Mouse (Mus musculus) G1E (cell line): Measurements from ENCODE around the gene Frat1. TPM values are rescaled to one million over a fixed set of nuclear protein-coding genes. Genes with fewer than 3 reads are reported as not detected.

Experiments
- ATAC-seq: 2 replicates; pipeline ENCODE4 v1.8.0; 2016; ENCODE audit warnings: mild to moderate bottlenecking; ENCODE audit not compliant: insufficient number of reproducible peaks, poor library complexity, low FRiP score, severe bottlenecking; ENCODE audit errors: extremely low read depth
- DNase-seq: peaks from one replicate; pipeline ENCODE4 v3.0.0; 2012; ENCODE audit warnings: low spot score
- H3K27me3 ChIP-seq: 2 replicates; pipeline ENCODE4 v1.6.1; 2012; ENCODE audit warnings: mild to moderate bottlenecking, low read length, inconsistent platforms; ENCODE audit not compliant: insufficient read depth
- H3K36me3 ChIP-seq: replicated peaks from 2 replicates; pipeline ENCODE3; 2012; ENCODE audit warnings: mild to moderate bottlenecking, inconsistent platforms
- H3K4me1 ChIP-seq: 2 replicates; pipeline ENCODE4 v1.6.1; 2012; ENCODE audit warnings: low read depth, low read length, inconsistent platforms, mixed read lengths; ENCODE audit not compliant: insufficient read depth
- H3K4me3 ChIP-seq: 2 replicates; pipeline ENCODE4 v1.5.1; 2012; ENCODE audit warnings: low read depth, mild to moderate bottlenecking, inconsistent platforms, low read length, moderate library complexity, mixed read lengths
- H3K9me3 ChIP-seq: replicated peaks from 2 replicates; pipeline ENCODE4 v1.6.1; 2012; ENCODE audit warnings: inconsistent platforms
- CTCF ChIP-seq: IDR thresholded peaks from 2 replicates; pipeline ENCODE4 v1.5.1; 2012; ENCODE audit warnings: low read depth, low read length, inconsistent platforms, mixed read lengths
- GATA1 ChIP-seq: IDR thresholded peaks from 2 replicates; pipeline ENCODE4 v1.6.1; 2012; ENCODE audit warnings: borderline replicate concordance, low read length, inconsistent platforms, mixed read lengths
- GATA2 ChIP-seq: IDR thresholded peaks from 2 replicates; pipeline ENCODE4 v1.6.1; 2012; ENCODE audit warnings: low read depth, low read length, inconsistent platforms, borderline replicate concordance
- POLR2AphosphoS5 ChIP-seq: IDR thresholded peaks from 2 replicates; pipeline ENCODE4 v1.6.1; 2012; ENCODE audit warnings: low read depth, low read length, inconsistent platforms; ENCODE audit not compliant: insufficient replicate concordance
- TAL1 ChIP-seq: conservative IDR thresholded peaks from 2 replicates; pipeline ENCODE4 v1.6.1; 2012; ENCODE audit warnings: low read depth, low read length, inconsistent platforms, mixed read lengths
- polyA plus RNA-seq: library from polyadenylated mRNA; stranded (reverse); fragments of >175 nt; gene quantifications from 2 replicates; pipeline ENCODE4 v1.2.3, GENCODE M21; 2012
- total RNA-seq, 2 experiments: library from RNA; stranded (forward) in 1 of 2; stranded (reverse) in 1 of 2; fragments of 200-1000 nt in 1 of 2; fragments of >200 nt in 1 of 2; fragmentation: Nextera tagmentation in 1 of 2; gene quantifications; 2 replicates each; pipeline ENCODE4 v1.2.3; 2014 to 2017

Frat1 gene
- total and polyA plus RNA-seq, 3 experiments: 11.4 to 41.1 (median 17.9) TPM

GRCm38 (mm10) chr19:41794901-41795300 lies 34.9 kb upstream of the Frat1 start:
- H3K4me3 ChIP-seq: no peak overlapping the region
- TF ChIP-seq GATA1 (no peak), CTCF (no peak)
- H3K27me3 ChIP-seq: no peaks in the 10 kb centered on the region
- no peak for DNase-seq
- no peaks in the 10 kb centered on the region for H3K9me3 ChIP-seq
- H3K4me1 ChIP-seq: peaks cover 74% of the 10 kb centered on the region
- peaks cover 49% of the 10 kb centered on the region for H3K36me3 ChIP-seq
- no peak for ATAC-seq

DNA sequence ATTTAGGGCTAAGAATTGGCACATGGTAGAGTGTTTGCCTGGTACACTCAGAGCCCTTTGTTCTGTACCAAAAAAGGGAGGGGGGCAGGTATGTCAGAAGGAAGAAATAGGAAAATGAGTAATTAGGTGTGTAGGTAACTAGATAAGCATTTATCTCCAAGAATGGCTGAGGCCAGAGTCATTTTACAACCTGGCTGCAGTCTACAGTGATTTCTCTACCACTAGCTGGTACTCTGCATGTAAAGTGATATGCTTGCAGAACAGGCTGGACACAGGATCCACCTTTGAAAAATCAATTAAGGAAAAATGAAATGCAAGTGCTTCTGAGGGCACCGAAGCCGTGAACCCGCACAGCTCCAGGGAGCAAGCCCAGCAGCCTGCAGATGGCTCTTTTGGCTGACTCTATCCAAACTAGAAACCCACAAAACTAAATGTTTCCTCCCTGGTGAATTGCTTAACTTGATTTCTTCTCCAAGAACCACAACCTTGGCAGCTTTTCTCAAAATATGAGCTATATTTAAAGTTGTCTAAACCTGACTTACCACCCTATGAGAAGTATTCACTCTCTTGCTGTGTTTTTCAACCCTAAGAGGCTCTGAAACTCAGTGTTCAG lies 33.5 kb upstream of the Frat1 start:
- peaks cover 42% of the 10 kb centered on the region for H3K36me3 ChIP-seq
- no peaks in the 10 kb centered on the region for H3K27me3 ChIP-seq
- ATAC-seq (no peak), DNase-seq (no peak)
- TF ChIP-seq CTCF: no peak
- TF ChIP-seq GATA2: no peak
- TF ChIP-seq GATA1: no peak
- no peak for TF ChIP-seq POLR2AphosphoS5
- TF ChIP-seq TAL1: no peak
- H3K9me3 ChIP-seq: no peaks in the 10 kb centered on the region
- H3K4me1 ChIP-seq: peaks cover 77% of the 10 kb centered on the region
- H3K4me3 ChIP-seq: no peak overlapping the region

DNA sequence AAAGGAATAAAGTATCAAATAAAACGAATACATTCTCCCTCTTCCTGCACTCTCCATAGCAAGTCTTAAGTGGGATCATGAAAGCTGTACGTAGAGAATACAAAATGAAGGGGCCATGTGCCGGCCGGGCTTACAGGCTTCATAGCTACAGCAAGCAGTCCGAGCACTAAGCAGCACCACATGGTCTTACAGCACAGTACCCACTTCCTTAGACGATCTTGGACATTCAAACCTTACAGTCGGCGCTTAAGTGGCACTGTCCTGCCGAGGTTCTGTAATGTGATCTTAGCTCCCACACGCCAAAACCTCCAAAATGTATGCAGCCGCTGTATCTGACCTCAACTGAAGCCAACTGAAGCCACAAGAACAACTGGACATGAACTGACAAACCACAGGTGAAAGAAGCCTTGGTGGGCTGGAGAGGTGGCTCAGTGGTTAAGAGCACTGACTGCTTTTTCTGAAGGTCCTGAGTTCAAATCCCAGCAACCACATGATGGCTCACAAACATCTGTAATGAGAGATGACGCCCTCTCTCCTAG lies 32.9 kb upstream of the Frat1 start:
- DNase-seq: no peak
- TF ChIP-seq GATA2: no peak
- TF ChIP-seq POLR2AphosphoS5: no peak
- no peak for TF ChIP-seq CTCF
- no peak for TF ChIP-seq TAL1
- no peak for TF ChIP-seq GATA1
- H3K4me3 ChIP-seq: no peak overlapping the region
- ATAC-seq: no peak
- H3K27me3 ChIP-seq: no peaks in the 10 kb centered on the region
- peaks cover 36% of the 10 kb centered on the region for H3K36me3 ChIP-seq
- no peaks in the 10 kb centered on the region for H3K9me3 ChIP-seq
- H3K4me1 ChIP-seq: peaks cover 72% of the 10 kb centered on the region

DNA sequence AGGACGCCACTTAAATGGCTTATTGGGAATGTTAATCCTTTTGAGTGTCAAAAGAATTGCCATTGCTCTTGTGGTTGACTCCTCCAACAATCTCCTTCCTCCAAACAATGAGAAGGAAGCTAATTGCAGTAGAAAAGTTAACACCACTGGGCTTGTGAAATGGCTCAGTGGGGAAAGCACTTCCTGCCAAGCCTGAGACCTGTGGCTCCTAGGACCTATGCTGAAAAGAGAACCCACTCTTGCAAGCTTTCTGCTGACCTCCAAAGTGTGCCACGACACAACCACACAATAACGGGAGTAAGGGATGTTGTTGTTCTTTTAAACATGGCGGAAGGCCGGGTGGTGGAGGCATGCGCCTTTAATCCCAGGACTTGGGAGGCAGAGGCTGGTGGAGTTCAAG lies 32.2 kb upstream of the Frat1 start:
- DNase-seq (no peak), ATAC-seq (no peak)
- Histone ChIP-seq H3K4me3 (no peak overlapping the region), H3K9me3 (no peaks in the 10 kb centered on the region), H3K36me3 (peaks cover 31% of the 10 kb centered on the region), H3K27me3 (no peaks in the 10 kb centered on the region), H3K4me1 (peaks cover 70% of the 10 kb centered on the region)
- TF ChIP-seq GATA1: no peak
- TF ChIP-seq TAL1: no peak
- TF ChIP-seq GATA2: no peak
- TF ChIP-seq CTCF: no peak
- TF ChIP-seq POLR2AphosphoS5: no peak

GRCm38 (mm10) chr19:41800451-41800850 lies 29.3 kb upstream of the Frat1 start:
- Histone ChIP-seq H3K4me3 (peak overlapping the region; percentile 95; the same call in 1 of the 2 replicates), H3K4me1 (peaks cover 53% of the 10 kb centered on the region), H3K27me3 (no peaks in the 10 kb centered on the region), H3K36me3 (peaks cover 28% of the 10 kb centered on the region), H3K9me3 (peaks cover under 1% of the 10 kb centered on the region; the same call in 1 of the 2 replicates)
- no peak for TF ChIP-seq TAL1
- TF ChIP-seq GATA1: no peak
- no peak for TF ChIP-seq CTCF
- no peak for TF ChIP-seq GATA2
- TF ChIP-seq POLR2AphosphoS5: no peak
- ATAC-seq (no peak), DNase-seq (no peak)

DNA sequence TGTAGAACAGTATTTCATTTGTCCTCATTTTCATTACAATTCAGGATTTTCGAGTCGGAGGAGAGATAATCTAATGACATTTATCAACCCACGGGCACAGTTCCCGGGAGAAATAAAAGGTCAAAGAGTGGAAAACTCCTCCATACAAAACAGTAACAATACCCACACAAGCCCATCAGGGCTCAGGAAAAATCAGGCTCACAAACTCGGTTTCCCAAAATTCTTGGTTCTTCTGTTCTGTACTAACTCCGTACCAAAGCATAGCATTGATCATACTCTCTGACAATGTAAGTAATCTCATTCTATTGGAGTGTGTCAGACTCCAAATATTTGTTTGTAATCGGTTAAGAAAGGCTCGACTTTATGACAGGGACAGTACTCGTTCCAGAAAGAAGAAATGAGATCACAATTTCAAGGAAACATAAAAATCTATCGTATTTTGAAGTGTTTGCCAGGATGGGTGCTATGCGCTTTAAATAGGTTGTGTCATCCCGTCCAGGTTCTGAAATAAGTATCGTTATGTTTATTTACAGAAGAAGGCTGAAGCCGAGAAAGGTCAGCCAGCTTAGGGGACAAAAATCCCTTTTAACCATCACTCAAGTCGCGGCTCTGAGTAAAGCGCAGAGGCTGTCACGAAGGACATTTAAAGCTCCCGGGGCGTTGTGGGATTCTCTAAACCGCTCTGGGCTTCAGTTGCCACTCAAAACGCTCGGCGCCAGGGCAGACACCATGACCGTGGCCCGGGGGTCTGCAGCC lies 28.6 kb upstream of the Frat1 start:
- H3K4me1 ChIP-seq: peaks cover 46% of the 10 kb centered on the region
- DNase-seq (no peak), ATAC-seq (no peak)
- peak overlapping the region; percentile 95 for H3K4me3 ChIP-seq
- no peak for TF ChIP-seq CTCF
- TF ChIP-seq POLR2AphosphoS5: no peak
- no peak for TF ChIP-seq GATA2
- TF ChIP-seq TAL1: no peak
- TF ChIP-seq GATA1: no peak
- H3K27me3 ChIP-seq: no peaks in the 10 kb centered on the region
- H3K9me3 ChIP-seq: peaks cover 8% of the 10 kb centered on the region
- H3K36me3 ChIP-seq: peaks cover 26% of the 10 kb centered on the region
